Mouse (Mus musculus): Measurements from ENCODE around the gene Wfikkn1. TPM values are rescaled to one million over a fixed set of nuclear protein-coding genes. Genes with fewer than 3 reads are reported as not detected.

Wfikkn1 gene
- polyA plus RNA-seq, 1 experiment, result 2.9 TPM

DNA sequence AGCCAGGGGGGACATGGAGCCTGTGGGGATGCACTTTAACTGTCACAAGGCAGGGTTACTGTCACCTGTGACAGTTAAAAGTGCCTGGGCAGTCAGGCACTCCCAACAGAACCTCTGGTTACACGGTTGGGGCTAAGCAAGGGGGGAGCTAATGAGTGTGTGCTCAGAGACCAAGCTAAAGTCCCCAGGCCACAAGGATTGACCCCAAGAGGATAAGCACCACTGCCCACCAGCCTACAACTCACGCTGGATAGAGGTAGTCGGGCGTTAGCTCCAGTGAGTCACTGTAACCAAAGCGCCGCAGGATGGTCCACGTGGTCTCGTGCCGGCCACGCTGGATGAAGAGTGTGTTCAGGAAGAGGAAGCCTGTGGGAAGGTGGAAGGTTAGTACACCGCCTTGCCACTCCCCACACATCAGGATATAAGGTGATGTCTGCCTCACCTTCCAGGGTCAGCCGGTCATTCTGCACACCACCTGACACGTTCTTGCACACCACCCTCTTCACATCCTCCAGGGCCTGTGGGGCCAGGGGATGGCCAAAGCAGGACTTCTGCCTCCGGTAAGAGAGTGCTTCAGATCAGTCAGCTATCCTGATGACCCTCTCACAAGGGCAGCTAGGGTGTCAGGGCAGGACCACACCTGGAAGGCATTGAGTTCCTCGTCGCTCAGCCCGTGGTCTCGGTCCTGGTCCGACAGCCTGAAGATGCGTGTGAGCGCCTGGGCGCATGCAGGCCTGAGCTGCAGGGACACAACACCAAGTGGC is 39.4 kb downstream of the Wfikkn1 start, which contains the start of gene Gm20683:
Gene Gm20683 (minus strand): TSS at position 647 of the 764 bp plus-strand sequence.
- WGBS, result 97% methylated on average over 22 of the region's 22 CpGs
- H3K4me3 ChIP-seq (ENCODE audit: control insufficient read depth, insufficient read depth, low read length), result no peak within 1 kb of the TSS
- no peak within 1 kb of the TSS for H3K27ac ChIP-seq (ENCODE audit: control insufficient read depth, insufficient read depth, low read length)
- H3K27me3 ChIP-seq (ENCODE audit: control insufficient read depth, insufficient read depth, low read length), result no peaks in the 10 kb centered on the region
- no peak for DNase-seq
- TF ChIP-seq POLR2A (IDR thresholded peaks at IDR 0.05; ENCODE audit: control insufficient read depth, extremely low read depth, insufficient read depth, low read length, poor library complexity), result no peak
- TF ChIP-seq CTCF (IDR thresholded peaks at IDR 0.05; ENCODE audit: borderline replicate concordance, control insufficient read depth, extremely low read depth, insufficient read depth, low read length, poor library complexity), result no peak
- H3K4me1 ChIP-seq (replicated peaks; ENCODE audit: control insufficient read depth, insufficient read depth, low read length), result peaks cover 31% of the 10 kb centered on the region
- H3K36me3 ChIP-seq (ENCODE audit: control insufficient read depth, insufficient read depth, low read length), result peaks cover 36% of the 10 kb centered on the region

DNA sequence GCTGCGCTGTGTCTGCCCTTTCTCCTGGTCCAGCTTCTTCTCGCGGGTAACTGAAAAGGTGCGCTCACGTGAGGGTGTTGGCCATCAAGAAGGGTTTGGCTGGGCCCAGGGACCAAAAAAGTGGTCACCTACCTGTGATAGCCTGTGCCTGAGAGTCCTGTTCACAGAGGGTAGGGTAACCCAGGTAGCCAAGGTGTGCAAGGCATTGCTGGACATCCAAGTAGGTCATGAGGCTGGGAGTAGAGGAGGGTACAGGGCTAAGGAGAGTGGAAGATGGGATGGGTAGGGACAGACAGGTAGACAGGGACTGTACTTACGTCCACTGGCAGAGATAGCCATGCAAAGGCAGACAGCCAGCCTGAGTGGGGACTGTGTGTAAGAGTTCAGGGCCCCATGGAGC is 40.1 kb downstream of the Wfikkn1 start:
- Histone ChIP-seq H3K27me3 (ENCODE audit: control insufficient read depth, insufficient read depth, low read length) (no peaks in the 10 kb centered on the region), H3K4me1 (replicated peaks; ENCODE audit: control insufficient read depth, insufficient read depth, low read length) (peaks cover 33% of the 10 kb centered on the region), H3K27ac (ENCODE audit: control insufficient read depth, insufficient read depth, low read length) (no peak overlapping the region), H3K36me3 (ENCODE audit: control insufficient read depth, insufficient read depth, low read length) (peaks cover 36% of the 10 kb centered on the region), H3K4me3 (ENCODE audit: control insufficient read depth, insufficient read depth, low read length) (no peak overlapping the region)
- WGBS, result 99% methylated on average over 6 of the region's 6 CpGs
- DNase-seq, result no peak
- no peak for TF ChIP-seq POLR2A (IDR thresholded peaks at IDR 0.05; ENCODE audit: control insufficient read depth, extremely low read depth, insufficient read depth, low read length, poor library complexity)
- TF ChIP-seq CTCF (IDR thresholded peaks at IDR 0.05; ENCODE audit: borderline replicate concordance, control insufficient read depth, extremely low read depth, insufficient read depth, low read length, poor library complexity), result no peak

DNA sequence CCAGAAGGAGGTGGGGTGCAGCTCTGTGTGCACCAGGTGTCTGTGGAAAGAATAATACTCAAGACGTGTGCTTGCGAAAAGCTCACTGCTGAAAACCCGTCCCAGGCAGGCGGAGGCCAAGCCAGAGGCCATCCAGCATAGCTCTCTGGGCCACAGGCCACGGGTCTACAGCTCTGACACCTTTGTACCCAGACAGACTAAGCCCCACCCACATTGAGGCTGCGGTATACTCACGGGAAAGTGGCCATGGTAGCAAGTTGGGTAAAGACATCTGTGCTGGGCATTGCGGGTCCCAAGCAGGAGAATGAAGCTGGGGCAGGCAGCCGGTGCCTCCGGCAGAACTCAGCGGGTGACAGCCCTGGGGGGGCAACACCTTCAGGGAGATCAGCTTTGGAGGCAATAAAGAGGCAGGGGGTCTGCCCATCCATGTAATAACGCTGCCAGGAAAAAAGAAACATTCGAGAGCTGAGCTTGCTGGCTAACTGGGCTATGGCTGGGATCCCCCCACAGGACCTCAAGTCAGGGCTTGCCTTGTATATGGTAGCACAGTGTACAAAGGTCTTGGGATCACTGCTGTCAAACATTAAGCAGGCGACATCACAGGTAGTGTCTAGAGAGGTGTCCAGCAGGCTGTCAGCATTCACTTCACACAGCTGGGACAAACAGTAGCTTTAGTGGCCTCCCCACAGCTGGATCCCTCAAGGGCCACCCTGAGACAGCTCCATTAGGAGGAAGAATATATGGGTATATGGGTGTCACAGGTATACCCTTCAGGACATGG is 41.0 kb downstream of the Wfikkn1 start:
- H3K4me1 ChIP-seq (replicated peaks; ENCODE audit: control insufficient read depth, insufficient read depth, low read length), result peaks cover 28% of the 10 kb centered on the region
- H3K36me3 ChIP-seq (ENCODE audit: control insufficient read depth, insufficient read depth, low read length), result peaks cover 36% of the 10 kb centered on the region
- no peak overlapping the region for H3K4me3 ChIP-seq (ENCODE audit: control insufficient read depth, insufficient read depth, low read length)
- no peaks in the 10 kb centered on the region for H3K27me3 ChIP-seq (ENCODE audit: control insufficient read depth, insufficient read depth, low read length)
- 94% methylated on average over 14 of the region's 14 CpGs for WGBS
- no peak for DNase-seq
- no peak overlapping the region for H3K27ac ChIP-seq (ENCODE audit: control insufficient read depth, insufficient read depth, low read length)
- no peak for TF ChIP-seq CTCF (IDR thresholded peaks at IDR 0.05; ENCODE audit: borderline replicate concordance, control insufficient read depth, extremely low read depth, insufficient read depth, low read length, poor library complexity)
- no peak for TF ChIP-seq POLR2A (IDR thresholded peaks at IDR 0.05; ENCODE audit: control insufficient read depth, extremely low read depth, insufficient read depth, low read length, poor library complexity)

DNA sequence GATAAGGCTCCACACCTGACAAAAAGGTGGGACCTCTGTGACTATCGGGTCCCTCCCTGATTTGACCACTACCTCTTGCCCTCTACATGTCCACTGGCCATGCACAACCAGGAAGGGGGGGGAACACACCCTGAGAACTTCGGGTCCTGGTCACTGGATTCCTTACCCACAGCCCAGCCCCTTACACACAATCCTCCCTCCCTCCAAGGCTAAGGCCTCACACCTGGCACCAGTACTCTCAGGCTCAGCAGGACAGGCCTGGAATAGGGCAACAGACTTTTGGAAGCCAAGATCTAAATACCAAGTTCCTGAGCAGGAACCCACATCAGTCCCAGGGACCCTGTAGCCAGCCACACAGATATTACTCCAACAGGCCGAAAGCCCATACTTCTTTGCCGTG is 41.8 kb downstream of the Wfikkn1 start:
- no peak for DNase-seq
- WGBS, result 93% methylated on average over 4 of the region's 4 CpGs
- Histone ChIP-seq H3K27me3 (ENCODE audit: control insufficient read depth, insufficient read depth, low read length) (no peaks in the 10 kb centered on the region), H3K36me3 (ENCODE audit: control insufficient read depth, insufficient read depth, low read length) (peaks cover 36% of the 10 kb centered on the region), H3K27ac (ENCODE audit: control insufficient read depth, insufficient read depth, low read length) (no peak overlapping the region), H3K4me3 (ENCODE audit: control insufficient read depth, insufficient read depth, low read length) (no peak overlapping the region), H3K4me1 (replicated peaks; ENCODE audit: control insufficient read depth, insufficient read depth, low read length) (peaks cover 36% of the 10 kb centered on the region)
- TF ChIP-seq CTCF (IDR thresholded peaks at IDR 0.05; ENCODE audit: borderline replicate concordance, control insufficient read depth, extremely low read depth, insufficient read depth, low read length, poor library complexity) (no peak), POLR2A (IDR thresholded peaks at IDR 0.05; ENCODE audit: control insufficient read depth, extremely low read depth, insufficient read depth, low read length, poor library complexity) (no peak)

DNA sequence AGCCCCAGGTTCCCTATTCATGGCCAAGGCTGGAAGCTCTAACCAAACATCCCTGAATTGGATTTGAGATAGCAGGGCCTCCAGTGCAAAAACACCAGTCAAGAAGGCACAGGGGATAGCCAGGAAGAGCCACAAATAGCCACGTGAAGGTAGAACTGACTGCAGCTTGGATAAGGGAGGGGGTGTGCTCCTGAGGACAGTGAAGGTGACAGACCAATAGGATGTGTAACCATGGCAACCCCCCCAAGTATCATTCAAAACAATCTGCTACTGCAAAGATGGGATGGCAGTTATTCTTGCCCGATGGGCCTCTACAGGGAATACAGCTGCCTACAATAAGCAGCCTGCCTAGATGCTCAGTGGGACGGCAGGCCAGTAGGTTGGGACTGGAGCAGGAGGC is 43.1 kb downstream of the Wfikkn1 start:
- Histone ChIP-seq H3K36me3 (ENCODE audit: control insufficient read depth, insufficient read depth, low read length) (peaks cover 36% of the 10 kb centered on the region), H3K27me3 (ENCODE audit: control insufficient read depth, insufficient read depth, low read length) (no peaks in the 10 kb centered on the region), H3K4me3 (ENCODE audit: control insufficient read depth, insufficient read depth, low read length) (no peak overlapping the region), H3K4me1 (replicated peaks; ENCODE audit: control insufficient read depth, insufficient read depth, low read length) (peaks cover 31% of the 10 kb centered on the region), H3K27ac (ENCODE audit: control insufficient read depth, insufficient read depth, low read length) (no peak overlapping the region)
- TF ChIP-seq CTCF (IDR thresholded peaks at IDR 0.05; ENCODE audit: borderline replicate concordance, control insufficient read depth, extremely low read depth, insufficient read depth, low read length, poor library complexity) (no peak), POLR2A (IDR thresholded peaks at IDR 0.05; ENCODE audit: control insufficient read depth, extremely low read depth, insufficient read depth, low read length, poor library complexity) (no peak)
- no peak for DNase-seq
- whole genome bisulfite sequencing, result 81% methylated on average over 3 of the region's 3 CpGs

DNA sequence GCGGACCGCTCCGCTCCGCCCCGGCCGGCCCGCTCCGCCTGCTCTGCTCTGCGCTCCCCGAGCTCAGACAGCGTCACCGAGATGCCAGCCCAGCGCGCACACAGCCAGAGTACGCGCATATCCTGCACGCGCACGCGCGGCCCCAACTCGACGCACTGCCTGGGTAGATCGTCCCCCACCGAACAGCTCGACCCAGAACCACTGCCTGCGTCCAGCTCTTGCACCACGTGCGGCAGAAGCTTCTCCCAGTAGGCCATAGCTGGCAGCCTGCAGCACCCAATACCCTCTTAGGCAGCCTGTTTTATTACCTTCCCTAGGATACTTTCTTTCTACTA is 43.6 kb downstream of the Wfikkn1 start, which contains the start of gene Rhbdl1:
Gene Rhbdl1 (minus strand): TSS at position 220 of the 335 bp plus-strand sequence.
- no peak for DNase-seq
- peak; percentile 18; the same call in 1 of the 2 replicates for TF ChIP-seq CTCF (IDR thresholded peaks at IDR 0.05; ENCODE audit: borderline replicate concordance, control insufficient read depth, extremely low read depth, insufficient read depth, low read length, poor library complexity)
- no peak for TF ChIP-seq POLR2A (IDR thresholded peaks at IDR 0.05; ENCODE audit: control insufficient read depth, extremely low read depth, insufficient read depth, low read length, poor library complexity)
- peak within 1 kb of the TSS; percentile 14 for H3K4me3 ChIP-seq (ENCODE audit: control insufficient read depth, insufficient read depth, low read length)
- no peak within 1 kb of the TSS for H3K27ac ChIP-seq (ENCODE audit: control insufficient read depth, insufficient read depth, low read length)
- H3K36me3 ChIP-seq (ENCODE audit: control insufficient read depth, insufficient read depth, low read length), result peaks cover 36% of the 10 kb centered on the region
- WGBS, result 8% methylated on average over 29 of the region's 29 CpGs
- peaks cover 34% of the 10 kb centered on the region for H3K4me1 ChIP-seq (replicated peaks; ENCODE audit: control insufficient read depth, insufficient read depth, low read length)
- H3K27me3 ChIP-seq (ENCODE audit: control insufficient read depth, insufficient read depth, low read length), result no peaks in the 10 kb centered on the region
